Mouse (Mus musculus) myocyte (in vitro differentiated cells): ENCODE measurements at regions not wholly inside any gene's neighbourhood (a gene's known extent, or its start where the extent isn't known, plus 50 kb on each side); places are given as distances from the start of the nearest gene placed in this dataset.

Experiments
- E2F4 ChIP-seq: IDR thresholded peaks from one replicate; pipeline ENCODE4 v1.6.1; 2011; ENCODE audit warnings: mild to moderate bottlenecking, control low read depth, moderate library complexity; ENCODE audit not compliant: insufficient read depth
- POLR2A ChIP-seq: IDR thresholded peaks from one replicate; pipeline ENCODE4 v1.6.1; 2011; ENCODE audit warnings: low read depth, mild to moderate bottlenecking, control low read depth, moderate library complexity; ENCODE audit not compliant: insufficient read length
- POLR2AphosphoS2 ChIP-seq: IDR thresholded peaks from one replicate; pipeline ENCODE4 v1.6.1; 2011; ENCODE audit warnings: low read depth, control low read depth; ENCODE audit not compliant: insufficient read length
- TCF12 ChIP-seq: IDR thresholded peaks from one replicate; pipeline ENCODE4 v1.6.1; 2011; ENCODE audit warnings: mild to moderate bottlenecking, control low read depth; ENCODE audit not compliant: poor library complexity, insufficient read depth, severe bottlenecking

GRCm38 (mm10) chr13:10943877-10944276 lies 583.2 kb upstream of the Chrm3 start:
- TF ChIP-seq POLR2A (no peak), TCF12 (no peak), E2F4 (no peak), POLR2AphosphoS2 (no peak)
